Mouse (Mus musculus) liver, adult 2 months (tissue): ENCODE measurements around the gene Pcdh19. TPM values are rescaled to one million over a fixed set of nuclear protein-coding genes. Genes with fewer than 3 reads are reported as not detected.

ENCODE experiments used
- DNase-seq: peaks from one replicate; pipeline ENCODE4 v3.0.0-alpha.2; 2011; ENCODE audit warnings: low read depth, low spot score; ENCODE audit errors: extremely low read depth
- H3K27ac ChIP-seq: fragments of 200-500 bp; replicated peaks from 2 replicates; pipeline ENCODE4 v1.5.1; 2012; ENCODE audit warnings: low read depth, mild to moderate bottlenecking, control low read depth, inconsistent platforms, low read length; ENCODE audit not compliant: insufficient read depth
- H3K27me3 ChIP-seq: fragments of 200-500 bp; 2 replicates; pipeline ENCODE4 v1.6.1; 2012; ENCODE audit warnings: mild to moderate bottlenecking, moderate library complexity, low read length, inconsistent platforms; ENCODE audit not compliant: control insufficient read depth, insufficient read depth
- H3K36me3 ChIP-seq: fragments of 200-500 bp; 2 replicates; pipeline ENCODE4 v1.6.1; 2012; ENCODE audit warnings: low read length, inconsistent platforms; ENCODE audit not compliant: control insufficient read depth, insufficient read depth
- H3K4me1 ChIP-seq: fragments of 200-500 bp; 2 replicates; pipeline ENCODE4 v1.6.1; 2011; ENCODE audit warnings: low read length; ENCODE audit not compliant: control insufficient read depth, insufficient read depth
- H3K4me3 ChIP-seq: fragments of 200-500 bp; 2 replicates; pipeline ENCODE4 v1.5.1; 2011; ENCODE audit warnings: low read depth, mild to moderate bottlenecking, control low read depth, low read length, moderate library complexity; ENCODE audit not compliant: insufficient read depth
- H3K79me2 ChIP-seq: fragments of 200-500 bp; 2 replicates; pipeline ENCODE4 v1.6.1; 2012; ENCODE audit warnings: inconsistent platforms, mild to moderate bottlenecking, low read length, moderate library complexity; ENCODE audit not compliant: control insufficient read depth, insufficient read depth
- H3K9ac ChIP-seq: fragments of 200-500 bp; 2 replicates; pipeline ENCODE4 v1.6.1; 2012; ENCODE audit warnings: low read depth, mild to moderate bottlenecking, control low read depth, inconsistent platforms, low read length
- CTCF ChIP-seq: fragments of 200-500 bp; IDR thresholded peaks from 2 replicates; pipeline ENCODE4 v1.5.1; 2011; ENCODE audit warnings: low read depth, low read length, control low read depth
- POLR2A ChIP-seq: fragments of 200-500 bp; IDR thresholded peaks from 2 replicates; pipeline ENCODE4 v1.6.1; 2011; ENCODE audit warnings: low read length, control low read depth; ENCODE audit not compliant: insufficient read depth; ENCODE audit errors: extremely low read depth
- WGBS: fragments of 180-500 bp; shearing (Covaris S2); methylation state at CpG from one replicate; pipeline ENCODE4 v1.1.7; 2018; 5-methylcytosine and 5-hydroxymethylcytosine counted together
- polyA plus RNA-seq: library from polyadenylated mRNA; depleted of rRNA; stranded (reverse); fragments of >200 nt; gene quantifications from 2 replicates; pipeline ENCODE4 v1.2.3, GENCODE M21; 2012; rRNA removed
- total RNA-seq: library from RNA; depleted of rRNA; stranded (reverse); fragments of >200 nt; gene quantifications from 2 replicates; pipeline ENCODE4 v1.2.3, GENCODE M21; 2014; rRNA removed

The Pcdh19 gene
- total and polyA plus RNA-seq, 2 experiments: under 0.01 TPM; not detected in 1

GRCm38 (mm10) chrX:133575601-133576382 lies 113.0 kb downstream of the Pcdh19 start:
- H3K79me2 ChIP-seq: no peaks in the 10 kb centered on the region
- no peak for TF ChIP-seq POLR2A
- no peak for TF ChIP-seq CTCF
- no peak overlapping the region for H3K4me3 ChIP-seq
- no peak overlapping the region for H3K27ac ChIP-seq
- no peaks in the 10 kb centered on the region for H3K4me1 ChIP-seq
- no peaks in the 10 kb centered on the region for H3K36me3 ChIP-seq
- no peaks in the 10 kb centered on the region for H3K27me3 ChIP-seq
- 86% methylated on average over 4 of the region's 4 CpGs for WGBS
- no peak for DNase-seq
- no peak overlapping the region for H3K9ac ChIP-seq

- DNase-seq: no peak
- Histone ChIP-seq H3K36me3 (no peaks in the 10 kb centered on the region), H3K4me1 (no peaks in the 10 kb centered on the region), H3K4me3 (no peak overlapping the region), H3K27ac (no peak overlapping the region), H3K79me2 (no peaks in the 10 kb centered on the region), H3K27me3 (no peaks in the 10 kb centered on the region), H3K9ac (no peak overlapping the region)
- TF ChIP-seq POLR2A (no peak), CTCF (no peak)
- 78% methylated on average over 2 of the region's 2 CpGs for WGBS
Observed at GRCm38 (mm10) chrX:133565355-133565754, 123.4 kb downstream of the Pcdh19 start.

Other genes with a start within 250 kb of the Pcdh19 start
- gene Tnmd, start 162.0 kb upstream of the Pcdh19 start, total RNA-seq: not detected in 2 replicates
- gene Tnmd, start 162.0 kb upstream of the Pcdh19 start, polyA plus RNA-seq: not detected in 2 replicates
- 0.65 and 1.1 TPM in 2 replicates for gene Tspan6, start 209.4 kb upstream of the Pcdh19 start, total RNA-seq
- 0.15 and 0.20 TPM in 2 replicates for gene Tspan6, start 209.4 kb upstream of the Pcdh19 start, polyA plus RNA-seq
- gene Srpx2, start 219.4 kb upstream of the Pcdh19 start, total RNA-seq: 1.2 and 1.7 TPM in 2 replicates
- 1.3 and 1.4 TPM in 2 replicates for gene Srpx2, start 219.4 kb upstream of the Pcdh19 start, polyA plus RNA-seq